Mouse (Mus musculus) frontal cortex, postnatal 14 days (tissue): ENCODE measurements around the gene Gm10330.
"Not testable (repeated sequence)": the region's sequence is repeated elsewhere in the genome, so short reads cannot be mapped to it uniquely, and the experiment has no call there.

ENCODE experiments used
- DNase-seq, 2 experiments: peaks; one replicate each; pipeline ENCODE4 v3.0.0; 2022; ENCODE audit warnings: low spot score in 2 of 2

Gm10330 gene

DNA sequence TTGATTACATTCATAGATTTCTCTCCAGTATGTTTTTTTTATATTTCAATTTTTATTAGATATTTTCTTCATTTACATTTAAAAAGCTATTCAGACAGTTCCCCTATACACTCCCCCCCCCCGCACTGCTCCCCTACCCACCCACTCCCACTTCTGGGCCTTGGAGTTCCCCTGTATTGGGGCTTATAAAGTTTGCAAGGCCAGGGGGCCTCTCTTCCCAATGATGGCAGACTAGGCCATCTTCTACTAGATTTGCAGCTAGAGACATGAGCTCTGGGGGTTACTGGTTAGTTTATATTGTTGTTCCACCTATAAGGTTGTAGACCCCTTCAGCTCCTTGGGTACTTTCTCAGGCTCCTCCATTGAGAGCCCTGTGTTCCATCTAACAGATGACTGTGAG lies at the start of gene Gm10330:
TSS of gene Gm10330 (minus strand) at position 101 of the 400 bp plus-strand sequence.
- not testable (repeated sequence) for DNase-seq

DNA sequence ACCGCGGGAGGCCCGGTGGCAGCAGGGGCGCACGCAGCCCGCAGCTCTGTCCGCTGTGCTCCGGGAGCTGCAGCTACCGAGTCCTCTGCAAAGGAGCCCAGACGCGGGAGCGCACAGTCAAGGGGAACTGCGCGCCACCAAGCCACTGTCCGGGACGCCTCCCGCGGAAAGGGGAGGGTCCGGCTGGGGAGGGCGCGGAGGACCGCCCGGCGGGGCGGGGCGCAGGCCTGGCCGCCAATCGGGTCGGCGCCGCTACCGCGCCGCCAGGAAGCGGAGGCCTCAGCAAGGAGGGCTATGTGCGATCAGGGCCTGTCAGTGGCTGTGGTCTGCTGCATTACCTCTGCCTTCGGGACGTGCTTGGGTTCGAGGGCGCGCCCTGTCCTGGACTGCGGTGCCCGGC lies 20.7 kb upstream of the Gm10330 start:
- not testable (repeated sequence) for DNase-seq

- DNase-seq, result peak in 1 of 2 experiments; percentile 3
Observed at GRCm38 (mm10) chr12:23800366-23800765, 20.3 kb upstream of the Gm10330 start.
